Mouse (Mus musculus): ENCODE measurements around the gene Ano8. TPM values are rescaled to one million over a fixed set of nuclear protein-coding genes. Genes with fewer than 3 reads are reported as not detected.

Ano8 gene
- total RNA-seq, 1 experiment from 2014 or later: 14.8 TPM

GRCm38 (mm10) chr8:71470146-71470912 lies 15.4 kb downstream of the Ano8 start:
- DNase-seq: no peak

GRCm38 (mm10) chr8:71469411-71469810 lies 16.4 kb downstream of the Ano8 start:
- DNase-seq: peak; percentile 73

DNA sequence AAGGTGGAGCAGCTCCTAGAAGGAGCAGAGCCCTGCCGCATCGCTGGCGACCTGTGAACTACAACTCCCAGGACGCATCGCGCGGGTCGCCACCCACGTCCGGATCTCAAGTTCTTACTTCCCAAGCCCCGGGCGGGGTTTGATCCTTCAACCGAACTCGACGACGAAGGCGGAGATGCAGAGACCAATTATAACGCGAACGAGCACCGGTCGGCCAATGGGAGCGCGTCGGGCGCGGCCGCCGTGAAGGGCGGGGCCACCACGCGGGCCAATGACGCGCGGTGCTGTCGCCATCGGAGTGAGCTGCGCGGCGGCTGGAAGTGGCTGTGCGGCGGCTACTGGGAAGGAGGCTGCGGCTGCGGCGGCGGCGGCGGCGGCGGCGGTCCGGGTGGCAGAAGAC lies 16.8 kb downstream of the Ano8 start, which contains the start of gene Dda1:
Gene Dda1, plus strand, starts transcription at position 284 of the 400 bp plus-strand sequence.
- DNase-seq: peak; percentile 99

DNA sequence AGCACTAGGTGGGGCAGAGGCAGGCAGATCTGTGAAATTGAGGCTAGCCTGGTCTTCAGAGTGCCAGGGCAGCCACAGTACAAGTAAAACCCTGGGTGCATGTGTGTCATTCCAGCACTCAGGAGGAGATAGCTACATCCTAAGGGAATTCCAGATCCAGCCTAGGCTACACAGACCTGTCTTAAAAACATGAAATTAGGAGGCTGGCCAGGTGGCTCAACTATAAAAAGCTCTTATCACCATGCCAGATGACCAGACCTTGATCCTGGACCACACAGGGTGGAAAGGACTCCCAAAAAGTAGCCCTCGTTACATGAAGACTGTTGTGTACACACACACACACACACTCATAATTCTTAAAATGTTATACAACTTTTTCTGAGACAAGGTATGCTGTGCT lies 17.8 kb downstream of the Ano8 start:
- DNase-seq: no peak

DNA sequence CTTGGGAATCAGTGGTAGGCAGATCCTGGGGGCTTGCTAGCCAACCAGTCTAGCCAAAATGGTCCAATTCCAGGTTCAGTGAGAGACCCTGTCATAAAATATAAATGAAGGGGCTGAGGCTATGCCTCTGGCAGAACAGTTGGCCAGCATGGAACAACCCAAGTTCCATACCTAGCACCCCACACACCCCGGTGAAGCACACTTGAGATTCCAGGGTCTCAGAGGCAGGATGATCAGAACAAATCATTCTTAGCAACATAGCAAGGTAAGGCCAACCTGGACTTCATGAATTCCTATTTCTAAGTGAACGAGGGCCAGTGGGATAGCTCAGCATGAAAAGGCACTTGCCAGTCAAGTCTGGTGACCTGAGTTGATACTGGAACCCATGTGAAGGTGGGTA lies 18.6 kb downstream of the Ano8 start:
- DNase-seq: no peak

GRCm38 (mm10) chr8:71466198-71466597 lies 19.6 kb downstream of the Ano8 start:
- no peak for DNase-seq

DNA sequence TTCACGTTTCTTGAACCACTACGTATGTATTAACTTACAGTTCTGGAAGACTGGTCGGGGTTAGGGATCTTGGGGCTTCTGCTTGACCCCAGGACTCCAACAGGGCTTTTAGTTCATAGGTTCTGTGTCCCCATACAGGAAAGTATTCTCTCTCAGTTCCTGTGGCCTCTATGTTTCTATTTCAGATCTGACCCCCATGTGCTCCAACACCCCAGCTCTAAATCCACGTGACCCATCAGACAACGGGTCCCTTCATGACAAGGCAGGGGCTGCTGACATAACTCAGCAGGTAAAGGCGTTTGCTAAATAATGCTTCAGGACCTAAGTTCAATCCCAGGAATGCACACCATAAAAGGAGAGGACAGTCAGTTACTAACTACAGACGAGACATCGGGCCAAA lies 20.0 kb downstream of the Ano8 start:
- no peak for DNase-seq

GRCm38 (mm10) chr8:71464513-71465500 lies 21.0 kb downstream of the Ano8 start, which contains the start of gene Mrpl34:
TSS of gene Mrpl34 (plus strand) at chr8:71464959.
- DNase-seq: peak; percentile 98

GRCm38 (mm10) chr8:71463188-71464033 lies 22.4 kb downstream of the Ano8 start, which contains the start of gene Abhd8:
TSS of gene Abhd8 (minus strand) at chr8:71463655.
- peak; percentile 98 for DNase-seq

DNA sequence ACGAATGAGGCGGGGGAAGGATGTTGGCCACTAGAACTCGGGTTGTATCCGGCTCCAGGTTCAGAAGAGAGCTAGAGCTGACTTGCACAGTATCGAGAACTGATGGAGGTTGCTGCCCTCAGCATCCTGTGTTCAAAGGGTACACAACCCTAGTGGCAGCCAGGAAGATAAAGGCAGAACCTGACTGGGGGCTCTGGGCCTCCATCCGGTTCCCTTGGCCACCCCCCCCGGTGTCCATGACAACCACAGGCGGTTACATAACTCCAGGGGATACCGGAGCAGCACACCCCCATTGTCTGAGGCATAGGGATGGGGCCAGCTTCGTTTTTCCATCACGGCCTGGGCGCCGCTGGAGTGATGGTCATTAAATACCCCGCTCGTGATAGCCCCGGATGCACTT lies 23.0 kb downstream of the Ano8 start:
- DNase-seq: peak; percentile 78

- DNase-seq: no peak
Measured at GRCm38 (mm10) chr8:71462191-71462590, 23.6 kb downstream of the Ano8 start.

- no peak for DNase-seq
Measured at GRCm38 (mm10) chr8:71461152-71461840, 24.5 kb downstream of the Ano8 start.

- DNase-seq: no peak
Measured at GRCm38 (mm10) chr8:71460716-71461115, 25.0 kb downstream of the Ano8 start.

- DNase-seq: no peak
Measured at GRCm38 (mm10) chr8:71457659-71458270, 28.0 kb downstream of the Ano8 start.

DNA sequence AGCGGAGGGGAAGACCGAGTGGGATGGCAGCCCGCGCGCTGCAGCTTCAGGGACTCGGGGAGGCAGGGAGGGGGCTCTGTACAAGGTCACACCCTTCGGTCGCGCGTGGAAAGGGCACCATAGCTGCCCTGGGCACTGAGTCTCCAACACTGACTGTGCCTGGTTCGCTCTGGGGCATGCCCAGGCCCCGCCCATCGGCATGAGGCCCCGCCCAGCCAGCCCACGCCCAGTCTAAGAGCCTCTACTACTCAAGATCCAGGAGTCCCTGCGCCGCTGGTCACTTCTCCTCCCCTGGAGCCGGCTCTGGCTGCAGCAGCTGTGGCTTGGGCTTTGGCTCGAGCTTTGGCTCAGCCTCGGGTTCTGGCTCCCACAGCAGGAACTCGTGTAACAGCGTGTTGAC lies 28.9 kb downstream of the Ano8 start:
- no peak for DNase-seq

DNA sequence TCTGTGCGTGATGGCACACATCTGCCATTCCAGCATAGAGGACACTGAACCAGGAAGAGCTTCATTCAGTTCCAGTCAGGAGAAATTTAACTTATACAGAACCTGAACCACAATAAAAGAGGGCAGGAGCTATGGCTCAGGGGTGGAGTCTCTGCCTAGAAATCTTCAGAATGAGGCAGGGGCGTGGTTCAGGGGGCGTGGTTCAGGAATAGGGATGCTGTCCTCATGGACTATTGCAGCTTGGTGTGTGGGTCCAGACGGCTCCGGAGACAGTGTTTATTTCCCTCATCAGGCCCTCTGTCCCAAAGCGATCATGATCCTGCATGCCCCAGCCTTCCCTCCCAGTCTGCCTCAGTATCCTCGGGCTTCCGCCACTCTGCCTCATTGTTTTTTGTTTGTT lies 31.1 kb downstream of the Ano8 start:
- no peak for DNase-seq

- no peak for DNase-seq
Measured at GRCm38 (mm10) chr8:71452669-71453068, 33.1 kb downstream of the Ano8 start.

GRCm38 (mm10) chr8:71451777-71452176 lies 34.0 kb downstream of the Ano8 start:
- DNase-seq: no peak

DNA sequence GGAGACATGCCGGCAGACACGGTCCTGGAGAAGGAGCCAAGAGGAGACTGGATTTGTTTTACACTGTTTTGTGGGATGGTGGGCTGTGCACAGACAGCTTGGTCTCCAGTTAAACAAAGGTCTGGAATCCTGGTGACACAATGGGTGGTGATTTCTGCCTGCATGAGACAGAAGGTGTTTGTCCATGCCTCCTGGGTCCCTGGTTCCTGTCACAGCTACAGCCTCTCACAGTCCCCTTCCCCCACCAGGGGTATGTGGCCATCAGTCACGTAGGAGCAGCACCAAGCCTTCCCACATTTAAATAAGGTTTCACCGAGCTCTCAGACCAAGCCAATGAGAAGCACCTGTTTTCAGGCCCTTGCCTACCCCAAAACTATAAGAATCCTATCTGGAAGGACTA lies 34.4 kb downstream of the Ano8 start:
- DNase-seq: no peak

- no peak for DNase-seq
Measured at GRCm38 (mm10) chr8:71445096-71445495, 40.7 kb downstream of the Ano8 start.

DNA sequence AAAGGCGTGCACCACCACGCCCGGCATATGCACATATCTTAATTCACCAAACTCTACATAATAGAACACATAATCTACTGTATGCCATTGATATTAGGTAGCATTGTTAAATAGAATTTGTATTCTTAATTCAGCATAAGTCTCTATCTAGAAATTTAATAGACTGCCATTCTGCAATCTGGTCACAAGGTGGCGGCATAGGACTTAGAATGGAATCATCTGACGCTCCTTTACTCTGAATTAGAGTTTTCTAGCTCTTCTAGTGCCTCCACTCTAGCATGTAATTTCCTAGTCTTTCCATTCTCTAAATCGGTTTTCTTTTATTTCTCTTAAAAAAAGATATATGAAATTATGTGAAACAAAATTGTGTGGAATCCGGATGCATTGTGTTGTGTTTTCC lies 44.4 kb downstream of the Ano8 start:
- peak; percentile 76 for DNase-seq
